Mouse (Mus musculus) large intestine, adult 2 months (tissue): ENCODE results near the gene Pirb. TPM values are rescaled to one million over a fixed set of nuclear protein-coding genes. Genes with fewer than 3 reads are reported as not detected.

Source experiments
- polyA plus RNA-seq: library from polyadenylated mRNA; depleted of rRNA; stranded (reverse); fragments of >200 nt; gene quantifications from 2 replicates; pipeline ENCODE4 v1.2.3, GENCODE M21; 2012; rRNA removed

Pirb gene
- polyA plus RNA-seq, 1 experiment: 6.8 TPM

Other genes starting within 250 kb of the Pirb start
- gene Tarm1, start 217.8 kb downstream of the Pirb start, polyA plus RNA-seq: 0.14 and 0.22 TPM in 2 replicates
- gene Oscar, start 104.2 kb downstream of the Pirb start, polyA plus RNA-seq: 0.05 and 0.24 TPM in 2 replicates
- 386 and 407 TPM in 2 replicates for gene Ndufa3, start 103.0 kb downstream of the Pirb start, polyA plus RNA-seq
- 7.8 and 9.0 TPM in 2 replicates for gene Tfpt, start 90.5 kb downstream of the Pirb start, polyA plus RNA-seq
- gene Prpf31, start 90.4 kb downstream of the Pirb start, polyA plus RNA-seq: 27.6 and 28.5 TPM in 2 replicates
- 63.0 and 68.0 TPM in 2 replicates for gene Cnot3, start 75.1 kb downstream of the Pirb start, polyA plus RNA-seq
- 6.5 and 7.4 TPM in 2 replicates for gene Leng1, start 54.6 kb downstream of the Pirb start, polyA plus RNA-seq
- gene Tmc4, start 42.8 kb downstream of the Pirb start, polyA plus RNA-seq: 223 and 306 TPM in 2 replicates
- gene Tsen34, start 27.5 kb downstream of the Pirb start, polyA plus RNA-seq: 71.6 and 77.5 TPM in 2 replicates
- 41.4 and 49.5 TPM in 2 replicates for gene Mboat7, start 26.9 kb downstream of the Pirb start, polyA plus RNA-seq
- 1,977 and 2,102 TPM in 2 replicates for gene Rps9, start 16.4 kb downstream of the Pirb start, polyA plus RNA-seq
- gene Gm15448, start 105.3 kb upstream of the Pirb start, polyA plus RNA-seq: 0.14 and 0.26 TPM in 2 replicates
- gene Pira2, start 124.7 kb upstream of the Pirb start, polyA plus RNA-seq: 0.48 and 0.51 TPM in 2 replicates
- 0.20 and 0.44 TPM in 2 replicates for gene Gm14548, start 177.7 kb upstream of the Pirb start, polyA plus RNA-seq
- gene Lilra6, start 195.1 kb upstream of the Pirb start, polyA plus RNA-seq: 0.32 and 0.49 TPM in 2 replicates